25 mouse cellular contexts compared by ENCODE assay signal in genomic region chr1:77981528-77981927, GRCm38 (mm10).
A peak's percentile ranks its signal among the peaks of the same experiment; 100 is the strongest.
DNase-seq lines count a peak whose midpoint lies in the region; ATAC-seq and TF ChIP-seq lines count a peak whose summit lies in the region.
"Had no signal": no experiment of that assay in that cellular context is flagged by ENCODE, and none has a peak within 500 bp of the region (broad histone marks: within the 10 kb centered on the region; RNA-seq: fewer than 3 reads in every experiment).

No protein-coding gene starts in this region.

- no peaks in the 10 kb centered on the region for H3K27me3 ChIP-seq in lung, postnatal 0 days (replicated peaks; ENCODE audit: insufficient read depth, low read length)
- H3K27me3 ChIP-seq: liver, embryonic 13.5 days had no signal

- H3K9ac ChIP-seq in lung, postnatal 0 days (replicated peaks; ENCODE audit: low read depth), result no peak overlapping the region
- H3K9ac ChIP-seq: forebrain, embryonic 15.5 days; heart, embryonic 12.5 days; limb, embryonic 13.5 days; liver, embryonic 13.5 days had no signal

- no peaks in the 10 kb centered on the region for H3K36me3 ChIP-seq in lung, postnatal 0 days (ENCODE audit: insufficient read depth, low read length)
- H3K36me3 ChIP-seq: forebrain, embryonic 15.5 days; heart, embryonic 12.5 days; limb, embryonic 13.5 days; liver, embryonic 13.5 days; midbrain, embryonic 10.5 days had no signal

- H3K4me1 ChIP-seq in lung, postnatal 0 days (ENCODE audit: insufficient read depth, low read depth, low read length), result no peaks in the 10 kb centered on the region
- H3K4me1 ChIP-seq: forebrain, embryonic 15.5 days; heart, embryonic 12.5 days; liver, embryonic 13.5 days; midbrain, embryonic 10.5 days had no signal

- H3K4me3 ChIP-seq in lung, postnatal 0 days (ENCODE audit: low read depth, low read length), result no peak overlapping the region
- H3K4me3 ChIP-seq: erythroblast, embryonic 14.5 days; forebrain, embryonic 15.5 days; heart, embryonic 12.5 days; limb, embryonic 13.5 days; liver, embryonic 13.5 days; midbrain, embryonic 10.5 days had no signal

- peak; percentile 95 for ATAC-seq in lung, postnatal 0 days
- ATAC-seq in erythroid progenitor cell, adult 5-6 weeks (replicated peaks; ENCODE audit: low FRiP score, poor library complexity, severe bottlenecking), result no peak
- ATAC-seq: activated CD4-positive, CD25-positive, alpha-beta regulatory T cell, adult 4 months; forebrain, embryonic 15.5 days; intestine, postnatal 0 days had no signal

- DNase-seq in embryo, embryonic 10 days (ENCODE audit: low spot score), result peak; percentile 18
- DNase-seq in embryo, embryonic 11 days, result no peak
- DNase-seq in urinary bladder, postnatal 25 days (ENCODE audit: low spot score), result peak; percentile 6
- DNase-seq in urinary bladder, postnatal 36 days (ENCODE audit: low spot score in 2 of 2), result no peak
- DNase-seq in lung, postnatal 0 days (ENCODE audit: low spot score), result peak; percentile 91
- DNase-seq in adrenal gland, postnatal 14 days, result no peak
- DNase-seq in right cerebral cortex, postnatal 4 days, result no peak
- DNase-seq: cerebellum, adult 11 months; cerebellum, postnatal 10 days; gastrocnemius, postnatal 14 days; heart, adult 18-20 months; heart, postnatal 10 days; kidney, postnatal 36 days; layer of hippocampus, postnatal 36 days; liver, embryonic 13.5 days; thymus, adult 18-20 months; thymus, postnatal 36 days had no signal

- H3K9me3 ChIP-seq in lung, postnatal 0 days (ENCODE audit: low read length), result no peaks in the 10 kb centered on the region
- H3K9me3 ChIP-seq: forebrain, embryonic 15.5 days; heart, embryonic 12.5 days; limb, embryonic 13.5 days; liver, embryonic 13.5 days; midbrain, embryonic 10.5 days had no signal

- H3K4me2 ChIP-seq in lung, postnatal 0 days (replicated peaks; ENCODE audit: low read depth, low read length), result no peak overlapping the region
- H3K4me2 ChIP-seq: forebrain, embryonic 15.5 days; heart, embryonic 12.5 days; limb, embryonic 13.5 days; liver, embryonic 13.5 days had no signal

- H3K27ac ChIP-seq in lung, postnatal 0 days (ENCODE audit: low read length), result no peak overlapping the region
- H3K27ac ChIP-seq: forebrain, embryonic 15.5 days; limb, embryonic 13.5 days; liver, embryonic 13.5 days; midbrain, embryonic 10.5 days had no signal

- TF ChIP-seq EP300 in lung, postnatal 0 days (IDR thresholded peaks at IDR 0.05), result peak; percentile 79

- WGBS in lung, postnatal 0 days, result 56% methylated on average over 4 of the region's 4 CpGs

- TF ChIP-seq CTCF in lung, postnatal 0 days (IDR thresholded peaks at IDR 0.05), result 0 out of 2 replicates have a peak, but pooled peaks have one; percentile 1

Comparison
In these comparisons a context has a peak if more than half of its experiments do, and no peak if none do; other contexts are left out.
1. DNase-seq: peak in embryo, embryonic 10 days (single experiment), urinary bladder, postnatal 25 days (single experiment) and lung, postnatal 0 days (single experiment); none in embryo, embryonic 11 days (single experiment), urinary bladder, postnatal 36 days (0 of 2), adrenal gland, postnatal 14 days (single experiment) and right cerebral cortex, postnatal 4 days (single experiment).